Mouse (Mus musculus): ENCODE data around the gene Map1a.

Map1a gene

GRCm38 (mm10) chr2:121288901-121289729, at the start of gene Map1a:
Map1a (plus strand) TSS chr2:121289600.
- DNase-seq (ENCODE audit: low spot score in 2 of 2), result peak; percentile 88 to 93

- DNase-seq (ENCODE audit: low spot score in 2 of 2), result no peak
These were observed 45.3 kb upstream of the Map1a start for GRCm38 (mm10) chr2:121244099-121244498.

GRCm38 (mm10) chr2:121249758-121250157, 39.6 kb upstream of the Map1a start:
- no peak for DNase-seq (ENCODE audit: low spot score in 2 of 2)

GRCm38 (mm10) chr2:121268446-121268845, 21.0 kb upstream of the Map1a start:
- DNase-seq (ENCODE audit: low spot score in 2 of 2), result no peak

- DNase-seq (ENCODE audit: low spot score in 2 of 2), result no peak
These were observed 18.7 kb upstream of the Map1a start for GRCm38 (mm10) chr2:121270521-121271235.

GRCm38 (mm10) chr2:121271236-121271927, 18.0 kb upstream of the Map1a start, which contains the start of gene Trp53bp1:
Trp53bp1 (minus strand) TSS chr2:121271407.
- DNase-seq (ENCODE audit: low spot score in 2 of 2), result peak; percentile 90 to 95

- no peak for DNase-seq (ENCODE audit: low spot score in 2 of 2)
These were observed 17.4 kb upstream of the Map1a start for GRCm38 (mm10) chr2:121271928-121272516.

- no peak for DNase-seq (ENCODE audit: low spot score in 2 of 2)
These were observed 1.6 kb upstream of the Map1a start for GRCm38 (mm10) chr2:121287850-121288249.

- DNase-seq (ENCODE audit: low spot score in 2 of 2), result no peak
These were observed 535 bp downstream of the Map1a start for GRCm38 (mm10) chr2:121289730-121290540.

GRCm38 (mm10) chr2:121292316-121293013, 3.1 kb downstream of the Map1a start:
- DNase-seq (ENCODE audit: low spot score in 2 of 2), result no peak

GRCm38 (mm10) chr2:121294182-121294581, 4.8 kb downstream of the Map1a start:
- no peak for DNase-seq (ENCODE audit: low spot score in 2 of 2)

- no peak for DNase-seq (ENCODE audit: low spot score in 2 of 2)
These were observed 5.6 kb downstream of the Map1a start for GRCm38 (mm10) chr2:121294753-121295607.

GRCm38 (mm10) chr2:121295608-121296571, 6.5 kb downstream of the Map1a start:
- no peak for DNase-seq (ENCODE audit: low spot score in 2 of 2)

GRCm38 (mm10) chr2:121296754-121297231, 7.4 kb downstream of the Map1a start:
- DNase-seq (ENCODE audit: low spot score in 2 of 2), result no peak

GRCm38 (mm10) chr2:121297701-121298100, 8.3 kb downstream of the Map1a start:
- DNase-seq (ENCODE audit: low spot score in 2 of 2), result peak in 1 of 2 experiments; percentile 53

- DNase-seq (ENCODE audit: low spot score in 2 of 2), result no peak
These were observed 8.7 kb downstream of the Map1a start for GRCm38 (mm10) chr2:121298131-121298530.

GRCm38 (mm10) chr2:121299471-121299870, 10.1 kb downstream of the Map1a start:
- no peak for DNase-seq (ENCODE audit: low spot score in 2 of 2)

GRCm38 (mm10) chr2:121300036-121300435, 10.6 kb downstream of the Map1a start:
- no peak for DNase-seq (ENCODE audit: low spot score in 2 of 2)

Measured in spleen, postnatal 4 days (tissue).